Mouse (Mus musculus) heart, postnatal 25 days (tissue): ENCODE results near the gene Gm49394. TPM values are rescaled to one million over a fixed set of nuclear protein-coding genes. Genes with fewer than 3 reads are reported as not detected.

ENCODE experiments used
- DNase-seq: peaks from one replicate; pipeline ENCODE4 v3.0.0; 2022; ENCODE audit warnings: low spot score
- intact Hi-C: fragments of 180-260 bp; cut with DNase I; formaldehyde crosslinking; loops from one replicate; pipeline ENCODE4 v1.15.1; 2025
- total RNA-seq, 2 experiments: library from RNA; stranded (reverse); gene quantifications; 2 replicates each; pipeline ENCODE4 v1.2.3; 2021

Gm49394 gene
- total RNA-seq, 2 experiments from 2014 or later = not detected

DNA sequence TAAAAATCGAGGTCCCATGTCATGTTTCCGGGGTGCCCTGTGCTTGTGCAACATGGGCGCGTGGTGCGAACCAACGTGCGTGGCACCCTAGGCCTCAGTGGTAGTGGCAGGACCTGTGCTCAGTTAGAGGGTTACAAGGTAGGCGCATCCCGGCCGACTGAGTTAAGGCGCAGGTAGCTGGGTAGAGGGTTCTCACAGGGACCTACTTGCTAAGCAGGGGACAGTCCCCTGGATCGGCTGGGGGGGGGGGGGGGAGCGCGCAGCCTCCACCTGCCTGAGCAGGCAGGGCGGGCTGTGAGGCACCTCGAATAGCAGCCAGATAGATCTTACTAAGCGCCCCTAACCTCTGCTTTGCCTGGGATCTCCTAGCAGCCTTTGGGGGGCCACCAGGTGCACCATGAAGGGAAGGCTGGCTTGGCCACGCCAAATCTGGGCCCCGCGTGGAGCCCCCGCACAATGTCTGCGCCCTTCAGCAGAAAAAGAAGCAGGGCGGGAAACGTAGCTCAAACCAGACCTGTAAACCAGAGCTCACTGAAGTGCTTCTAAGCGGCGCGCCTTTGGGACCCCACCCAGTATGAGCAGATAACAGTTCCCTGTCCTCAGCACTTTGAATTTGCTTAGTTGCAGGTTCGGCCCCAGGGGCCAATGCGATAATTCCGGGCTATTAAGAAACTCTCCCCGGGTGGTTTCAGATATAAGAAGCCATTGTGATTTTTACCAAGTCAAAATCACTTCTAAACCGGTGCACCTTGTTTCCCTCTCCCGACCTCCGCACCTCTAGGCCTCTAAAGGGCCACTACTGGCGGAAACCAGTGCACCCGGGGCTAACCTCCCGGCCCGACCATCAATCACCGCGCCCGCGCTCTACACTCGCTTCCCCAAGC, 9.7 kb downstream of the Gm49394 start:
- no peak for DNase-seq
- intact Hi-C loops = no loop called here

- no peak for DNase-seq
- intact Hi-C loops = no loop called here
Observed at GRCm38 (mm10) chr7:142659181-142659681, 10.5 kb downstream of the Gm49394 start.

DNA sequence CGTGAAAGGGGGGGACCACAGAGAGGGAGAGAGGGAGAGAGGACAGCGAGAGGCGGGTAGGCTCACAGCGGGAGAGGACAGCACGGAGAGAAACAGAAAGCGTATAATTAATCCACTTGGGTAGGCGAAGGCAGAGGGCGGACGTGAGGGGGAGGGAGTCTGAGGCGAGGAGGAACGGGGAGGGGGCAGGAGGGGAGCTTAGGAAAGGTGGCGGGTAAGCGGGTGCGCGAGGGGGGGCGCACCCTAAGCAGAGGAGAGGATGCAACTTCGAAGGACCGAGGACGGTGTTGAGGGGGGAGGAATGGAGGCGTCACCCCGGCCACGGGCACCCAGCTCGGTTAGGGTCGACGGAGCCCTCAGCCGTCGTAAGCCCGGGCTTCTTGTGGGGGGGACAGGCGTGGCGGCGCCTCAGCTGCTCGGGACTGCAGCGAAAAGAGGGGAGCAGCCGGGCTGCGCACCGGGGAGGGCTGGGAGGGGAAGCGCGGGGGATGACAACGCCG, 11.0 kb downstream of the Gm49394 start:
- intact Hi-C loops = no loop called here
- no peak for DNase-seq

DNA sequence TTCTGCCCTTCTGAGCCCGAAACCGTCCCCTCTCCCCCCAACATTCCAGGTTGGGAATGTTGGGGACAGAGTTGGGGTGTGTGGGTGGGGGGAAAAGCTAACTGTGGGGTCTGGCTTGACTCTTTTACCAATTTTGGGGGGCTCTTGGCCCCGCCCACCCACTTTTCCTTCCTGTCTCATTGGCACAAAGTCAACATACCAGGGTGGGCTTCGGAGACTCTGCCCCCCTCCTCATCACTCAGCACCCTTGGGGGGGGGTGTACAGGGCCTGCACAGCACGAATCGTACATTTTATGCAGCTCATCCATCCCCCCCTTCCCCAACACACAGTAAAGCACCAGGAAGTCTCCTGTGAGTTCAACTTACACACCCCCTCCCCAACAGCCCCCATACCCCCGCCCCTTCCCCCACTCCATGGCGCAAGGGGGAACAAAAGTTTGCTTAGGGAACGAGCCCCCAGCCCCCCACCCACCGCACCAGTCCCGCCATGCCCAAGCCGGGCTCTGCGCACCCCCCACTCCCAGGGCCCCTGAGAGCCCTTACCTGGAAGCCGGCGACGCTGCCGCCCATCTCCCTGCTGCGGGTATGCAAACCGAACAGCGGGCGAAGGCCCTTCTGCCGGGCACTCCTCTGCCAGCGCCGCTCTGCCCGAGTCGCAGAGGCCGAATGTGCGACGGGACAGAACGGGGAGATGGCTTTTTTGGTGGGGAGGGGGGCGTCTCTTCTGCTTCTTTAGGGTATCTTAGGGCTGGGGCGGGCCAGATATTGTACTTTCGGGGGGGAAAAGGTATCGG, 11.7 kb downstream of the Gm49394 start:
- DNase-seq = no peak
- intact Hi-C loops = no loop called here

DNA sequence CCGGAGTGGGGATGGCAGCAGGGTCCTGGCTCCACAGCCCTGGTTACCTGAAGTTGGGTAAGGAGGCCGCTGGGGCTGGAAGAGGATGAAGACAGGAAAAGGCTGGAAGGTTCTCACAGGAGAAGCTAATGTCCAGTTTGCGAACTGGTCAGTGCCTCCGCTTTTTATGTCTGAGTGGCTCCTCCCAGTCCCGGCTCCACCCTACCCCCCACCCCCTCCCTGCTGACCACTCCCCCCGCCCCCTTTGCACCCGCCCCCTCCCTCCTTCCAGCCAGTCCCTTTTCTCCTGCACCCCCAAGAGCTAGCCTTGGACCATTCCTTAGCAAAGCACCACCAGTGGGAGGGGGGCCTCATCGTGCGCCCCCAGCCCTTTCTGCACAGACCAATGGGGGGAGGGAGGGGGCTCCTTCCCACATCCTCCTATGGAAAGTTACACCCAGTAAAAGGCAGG, 12.4 kb downstream of the Gm49394 start:
- intact Hi-C loops = no loop called here
- DNase-seq = no peak

GRCm38 (mm10) chr7:142656055-142656454, 13.7 kb downstream of the Gm49394 start:
- intact Hi-C loops = no loop called here
- DNase-seq = no peak

DNA sequence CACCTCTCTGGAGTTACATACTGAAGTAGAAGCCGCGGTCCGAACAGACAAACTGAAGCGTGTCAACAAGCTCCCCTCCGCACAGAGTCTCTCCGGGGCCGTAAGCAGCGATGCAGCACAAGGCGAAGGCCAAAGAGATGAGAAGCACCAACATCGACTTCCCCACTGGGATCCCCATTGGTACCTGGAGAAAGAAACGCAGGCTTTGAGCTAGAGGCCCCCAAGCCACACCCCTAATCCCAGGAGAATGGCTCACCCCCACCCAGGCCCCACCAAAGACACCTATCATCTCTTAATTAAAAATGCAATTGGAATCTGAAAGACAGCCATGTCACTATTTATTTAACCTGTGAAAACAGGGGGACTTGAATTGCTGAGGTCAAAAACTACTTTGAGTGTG, 14.1 kb downstream of the Gm49394 start:
- intact Hi-C loops = no loop called here
- DNase-seq = no peak

- no peak for DNase-seq
- intact Hi-C loops = no loop called here
Observed at GRCm38 (mm10) chr7:142653726-142654125, 16.0 kb downstream of the Gm49394 start.

- intact Hi-C loops = no loop called here
Observed at GRCm38 (mm10) chr7:142646676-142647075, 23.1 kb downstream of the Gm49394 start.

DNA sequence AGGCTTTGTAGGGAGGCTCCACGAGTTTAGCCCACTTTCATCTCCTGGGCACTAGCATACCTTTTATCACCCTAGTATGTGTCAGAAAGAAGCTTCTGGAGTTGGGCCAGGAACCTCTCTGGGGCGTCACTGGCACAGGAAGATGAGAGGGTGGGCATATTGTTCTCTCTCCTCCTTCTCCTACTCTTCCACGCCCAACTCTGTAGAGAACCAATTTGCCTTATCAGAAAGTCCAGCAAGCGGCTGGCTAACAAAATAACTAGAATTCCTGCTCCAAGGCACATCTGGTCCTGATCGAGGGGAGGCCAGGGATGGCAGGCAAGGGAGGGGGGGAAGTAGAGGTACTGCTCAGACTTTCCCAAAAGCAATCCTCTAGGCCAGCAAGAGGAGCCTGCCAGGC, 24.7 kb downstream of the Gm49394 start:
- intact Hi-C loops = no loop called here
- no peak for DNase-seq

More at GRCm38 (mm10) chr7:142646676-142647075, 23.1 kb downstream of the Gm49394 start:
- no peak for DNase-seq

- no peak for DNase-seq
- intact Hi-C loops = no loop called here
Observed at GRCm38 (mm10) chr7:142636178-142636577, 33.6 kb downstream of the Gm49394 start.

DNA sequence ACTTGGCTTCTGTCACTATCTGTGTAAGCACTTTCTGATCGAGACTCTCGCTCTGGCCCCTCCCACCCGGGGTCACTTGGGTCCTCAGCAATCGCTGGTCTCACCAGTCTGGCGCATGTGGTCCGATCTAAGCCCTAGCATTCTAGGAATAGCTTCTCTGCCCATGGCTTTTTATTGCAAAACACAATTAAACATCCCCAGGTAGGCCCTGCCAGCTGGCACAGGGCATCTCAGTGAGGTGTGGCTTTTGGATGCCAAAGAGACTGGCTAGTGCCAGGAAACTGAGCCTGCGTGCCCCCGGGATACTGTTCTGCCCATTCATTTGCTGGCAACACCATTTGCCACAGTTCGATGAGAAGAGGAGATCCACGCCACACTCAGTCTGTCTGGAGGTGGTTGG, 39.1 kb downstream of the Gm49394 start:
- intact Hi-C loops = no loop called here
- no peak for DNase-seq

DNA sequence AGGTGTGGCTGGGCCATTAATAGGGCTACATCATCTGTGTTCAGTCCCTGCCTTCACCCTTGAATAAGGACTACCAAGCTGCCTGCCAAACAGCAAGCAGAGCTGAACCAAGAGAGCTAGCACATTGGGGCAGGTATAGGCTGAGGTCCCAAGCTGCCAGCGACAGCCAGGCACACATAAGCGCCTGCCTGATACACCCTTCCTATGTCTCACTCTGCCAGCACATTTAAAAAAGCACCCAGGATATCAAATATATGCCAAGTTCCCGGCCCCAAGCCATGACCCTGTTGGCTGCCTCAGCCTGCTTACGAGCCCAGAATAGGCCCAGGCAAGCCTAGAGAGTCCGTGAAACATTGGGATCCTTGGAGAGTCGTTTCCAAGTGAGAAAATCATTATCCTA, 39.9 kb downstream of the Gm49394 start:
- no peak for DNase-seq
- intact Hi-C loops = no loop called here

DNA sequence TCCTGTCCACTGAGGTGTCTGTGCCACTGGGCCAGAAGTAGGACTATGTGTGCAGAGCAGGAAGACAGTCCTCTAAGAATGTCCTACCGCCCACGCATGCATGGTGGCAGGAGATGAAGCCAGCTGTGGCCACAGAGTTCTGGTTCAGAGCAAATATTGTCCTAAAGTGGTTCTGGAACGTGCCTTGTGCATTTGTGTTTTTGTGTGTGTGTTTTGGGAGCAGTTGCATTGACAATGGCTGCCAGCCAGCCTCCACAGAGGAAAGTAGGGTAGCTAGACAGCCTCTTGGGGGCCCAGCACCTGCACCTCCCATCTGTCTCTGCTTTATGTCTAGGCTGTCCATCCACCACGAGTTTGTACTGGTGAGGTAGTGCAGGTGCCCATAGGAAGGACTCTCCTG, 47.6 kb downstream of the Gm49394 start:
- intact Hi-C loops = no loop called here
- no peak for DNase-seq

GRCm38 (mm10) chr7:142613077-142613476, 56.7 kb downstream of the Gm49394 start:
- DNase-seq = no peak
- intact Hi-C loops = no loop called here

DNA sequence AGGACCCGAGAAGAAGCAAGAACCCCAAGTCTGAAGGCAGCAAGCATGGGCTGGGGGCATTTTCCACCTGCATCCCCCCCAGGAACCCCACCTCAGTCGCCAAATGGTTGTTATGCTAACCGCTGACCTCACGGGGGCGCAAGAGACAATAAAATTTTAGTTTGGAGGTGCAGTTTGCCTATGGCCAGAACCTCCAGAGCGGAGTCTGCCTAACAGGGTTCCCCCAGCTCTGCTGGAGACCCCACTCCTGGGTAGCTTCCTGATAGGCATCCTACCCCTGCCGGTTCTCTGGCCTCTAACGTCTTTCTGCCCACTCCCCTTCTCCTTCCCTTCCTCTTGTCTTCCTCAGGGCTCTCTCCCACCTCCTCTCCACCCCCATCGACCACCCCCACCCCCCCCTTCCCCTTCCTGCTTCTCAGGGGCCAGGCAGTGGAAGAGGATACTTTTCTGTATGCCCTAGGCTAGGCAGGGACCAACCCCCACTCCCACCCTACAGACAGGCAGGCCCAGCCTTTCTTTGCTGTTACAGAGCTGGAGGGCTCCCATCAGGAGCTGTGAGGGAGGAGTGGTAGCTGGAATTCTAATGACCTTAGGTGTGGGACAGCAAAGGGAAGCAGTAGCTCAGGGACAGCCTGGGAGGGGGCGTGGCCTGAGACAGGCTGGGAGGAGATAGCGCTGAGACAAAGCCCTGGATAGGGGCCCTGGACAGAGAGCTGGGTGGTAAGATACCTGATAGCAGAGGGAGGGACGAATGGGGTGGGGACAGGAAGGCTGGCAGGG, 58.9 kb downstream of the Gm49394 start:
- intact Hi-C loops = loop anchor here (1.0 kb wide), 2 partner anchors 61 to 102 kb away; no protein-coding TSS in a partner anchor
- no peak for DNase-seq

DNA sequence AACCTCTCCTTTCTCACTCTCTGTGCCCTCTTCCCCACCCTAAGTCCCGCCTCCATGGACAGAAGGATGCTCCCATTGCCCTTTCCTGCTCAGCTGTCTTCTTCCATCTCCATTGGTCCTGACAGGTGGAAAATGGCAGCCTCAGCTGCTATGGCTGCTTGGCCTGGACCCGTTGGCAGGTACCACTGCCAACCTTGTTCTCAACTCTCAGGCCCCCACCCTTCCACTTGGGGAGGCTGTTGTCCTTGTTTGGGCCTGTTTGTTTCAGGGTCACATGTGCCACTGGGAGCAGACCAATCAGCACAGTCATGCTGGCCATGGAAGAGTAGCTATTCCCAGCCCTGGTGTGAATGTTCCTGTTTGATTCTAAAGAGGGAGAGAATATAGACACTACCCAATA, 68.8 kb downstream of the Gm49394 start:
- intact Hi-C loops = no loop called here
- no peak for DNase-seq
